10 mouse cellular contexts compared by ENCODE assay signal in genomic region chr15:78635231-78635630, GRCm38 (mm10). TPM values are rescaled to one million over a fixed set of nuclear protein-coding genes. Genes with fewer than 3 reads are reported as not detected.
DNase-seq lines count a peak whose midpoint lies in the region.
"Had no signal": no experiment of that assay in that cellular context is flagged by ENCODE, and none has a peak within 500 bp of the region (broad histone marks: within the 10 kb centered on the region; RNA-seq: fewer than 3 reads in every experiment).

No protein-coding gene starts in this region.

- WGBS in embryonic facial prominence, embryonic 10.5 days: 42% methylated on average over 7 of the region's 7 CpGs

- H3K4me1 ChIP-seq in embryonic facial prominence, embryonic 10.5 days: peaks cover 62% of the 10 kb centered on the region

- no peak overlapping the region for H3K4me3 ChIP-seq in embryonic facial prominence, embryonic 10.5 days
- H3K4me3 ChIP-seq: limb, embryonic 13.5 days; midbrain, embryonic 12.5 days had no signal

- H3K27ac ChIP-seq in embryonic facial prominence, embryonic 10.5 days (replicated peaks): no peak overlapping the region
- H3K27ac ChIP-seq: limb, embryonic 13.5 days; midbrain, embryonic 12.5 days had no signal

- no peaks in the 10 kb centered on the region for H3K36me3 ChIP-seq in embryonic facial prominence, embryonic 10.5 days (replicated peaks)
- H3K36me3 ChIP-seq: limb, embryonic 13.5 days; midbrain, embryonic 12.5 days had no signal

- intact Hi-C loops in heart, postnatal 10 days (cut with DNase I): no loop called here

- peaks cover 40% of the 10 kb centered on the region for H3K27me3 ChIP-seq in embryonic facial prominence, embryonic 10.5 days (replicated peaks; ENCODE audit: low read depth, poor library complexity, severe bottlenecking)

- H3K9me3 ChIP-seq in embryonic facial prominence, embryonic 10.5 days: no peaks in the 10 kb centered on the region
- H3K9me3 ChIP-seq: limb, embryonic 13.5 days; midbrain, embryonic 12.5 days had no signal

- DNase-seq in adrenal gland, adult 2 months: peak; percentile 23
- no peak for DNase-seq in adrenal gland, postnatal 25 days
- DNase-seq in kidney, postnatal 10 days: peak; percentile 67
- no peak for DNase-seq in kidney, adult 18-20 months
- peak; percentile 54 for DNase-seq in 3134 (ENCODE audit: extremely low read depth, insufficient read length, low spot score)
- peak; percentile 54 to 62 for DNase-seq in heart, postnatal 10 days
- DNase-seq in B cell, adult 2 months: no peak
- no peak for DNase-seq in embryonic facial prominence, embryonic 10.5 days (ENCODE audit: low spot score)

RNA-seq across cellular contexts. Expression of gene Cyth4, which starts 38.4 kb away (rescaled TPM):
- 10 to 100 TPM in 1 of 2 experiments, 1 to 10 TPM in 1; 7.2 to 12.7 TPM for total RNA-seq in adrenal gland, adult 2 months (2021)
- 13.8 and 16.2 TPM in 2 replicates for polyA plus RNA-seq in adrenal gland, adult 2 months (2012; rRNA removed)
- total RNA-seq in adrenal gland, postnatal 25 days (2021): 7.5 and 7.6 TPM in 2 replicates
- 1 to 10 TPM; 4.8 to 6.9 TPM for total RNA-seq in heart, postnatal 10 days (2021)
- 3.8 and 5.8 TPM in 2 replicates for polyA plus RNA-seq in embryonic facial prominence, embryonic 10.5 days (2016; fragmentation: Nextera tagmentation; extraction: Ambion mirVana)

Comparison
In these comparisons a context has a peak if more than half of its experiments do, and no peak if none do; other contexts are left out.
1. DNase-seq: peak in adrenal gland, adult 2 months (single experiment), kidney, postnatal 10 days (single experiment), 3134 (single experiment) and heart, postnatal 10 days (2 of 2); none in adrenal gland, postnatal 25 days (single experiment), kidney, adult 18-20 months (single experiment), B cell, adult 2 months (0 of 2) and embryonic facial prominence, embryonic 10.5 days (single experiment).